Mouse (Mus musculus): ENCODE measurements around the gene Tmtc1.

DNA sequence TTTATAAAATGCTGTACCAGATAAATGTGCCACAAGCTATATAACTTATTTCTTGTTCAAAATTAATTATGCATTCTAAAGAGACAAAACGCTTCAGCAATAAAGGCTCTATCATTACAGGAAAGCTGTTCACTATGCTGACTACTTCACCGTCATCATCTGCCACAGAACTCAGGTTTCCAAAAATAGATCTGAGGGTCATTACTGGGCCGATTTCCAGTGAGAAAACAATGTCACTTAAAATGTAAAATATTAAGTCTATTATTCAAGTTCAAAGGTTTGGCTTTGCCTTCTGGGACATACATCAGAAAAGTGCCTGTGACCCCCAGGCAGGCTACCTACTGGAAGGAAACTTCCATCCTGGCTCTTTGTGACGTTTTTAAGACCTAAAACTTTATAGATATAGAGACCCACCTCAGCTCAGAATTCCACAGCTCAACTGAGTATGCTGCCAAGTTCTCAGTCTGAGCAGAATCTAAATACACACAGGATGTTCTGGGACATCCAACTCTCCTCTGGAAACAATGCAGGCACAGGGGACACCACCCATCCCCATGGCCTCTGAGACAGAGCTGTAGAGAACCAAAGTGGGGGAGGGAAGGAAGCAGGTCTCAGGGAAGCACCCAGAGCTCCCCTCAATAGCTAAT, 53.4 kb downstream of the Tmtc1 start:
- no peak for TF ChIP-seq CTCF (conservative IDR thresholded peaks at IDR 0.05; ENCODE audit: low read length)
- TF ChIP-seq POU5F1 (IDR thresholded peaks at IDR 0.05; ENCODE audit: borderline replicate concordance, low read length): no peak

All from E14TG2a.4 (cell line).